Mouse (Mus musculus): ENCODE results near the gene Ccnyl1. TPM values are rescaled to one million over a fixed set of nuclear protein-coding genes. Genes with fewer than 3 reads are reported as not detected.

Ccnyl1 gene
- polyA plus RNA-seq, 1 experiment from 2014 or later, result 4.4 TPM

GRCm38 (mm10) chr1:64753109-64753508, 62.9 kb downstream of the Ccnyl1 start:
- Histone ChIP-seq H3K4me2 (ENCODE audit: low read length) (no peak overlapping the region), H3K9ac (replicated peaks; ENCODE audit: low read depth, low read length) (no peak overlapping the region), H3K27me3 (replicated peaks; ENCODE audit: control insufficient read depth, insufficient read depth, low read length) (0 out of 2 replicates have a peak, but pooled peaks cover 2% of the 10 kb centered on the region), H3K36me3 (ENCODE audit: control insufficient read depth, insufficient read depth) (no peaks in the 10 kb centered on the region), H3K4me3 (replicated peaks; ENCODE audit: low read length) (no peak overlapping the region), H3K4me1 (replicated peaks; ENCODE audit: control insufficient read depth, insufficient read depth, low read length) (no peaks in the 10 kb centered on the region), H3K9me3 (ENCODE audit: control insufficient read depth, low read length) (no peaks in the 10 kb centered on the region), H3K27ac (ENCODE audit: low read length) (no peak overlapping the region)
- 89% methylated on average over 8 of the region's 8 CpGs for WGBS
- ATAC-seq, result no peak

DNA sequence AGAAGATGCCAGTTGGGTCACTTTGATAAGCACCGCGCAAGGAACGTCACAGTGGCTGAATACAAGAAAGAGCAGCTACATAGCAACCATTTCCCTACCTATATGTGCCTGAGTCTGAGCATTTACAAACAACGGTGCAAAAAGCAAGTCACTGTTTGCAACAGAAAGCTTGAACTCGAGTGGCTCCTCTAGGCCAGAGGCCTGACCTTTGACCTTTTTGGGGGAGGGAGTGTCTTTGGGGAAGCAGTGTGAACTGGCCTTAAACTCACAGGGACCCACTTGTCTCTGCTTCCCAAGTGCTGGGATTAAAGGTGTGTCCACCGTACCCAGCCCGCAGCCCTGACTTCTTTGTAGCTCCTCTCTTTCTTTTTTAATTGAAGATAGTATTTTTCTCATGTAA, 63.4 kb downstream of the Ccnyl1 start:
- no peak overlapping the region for H3K4me2 ChIP-seq (ENCODE audit: low read length)
- 77% methylated on average over 7 of the region's 7 CpGs for WGBS
- H3K4me3 ChIP-seq (replicated peaks; ENCODE audit: low read length), result no peak overlapping the region
- no peak overlapping the region for H3K9ac ChIP-seq (replicated peaks; ENCODE audit: low read depth, low read length)
- 0 out of 2 replicates have a peak, but pooled peaks cover 2% of the 10 kb centered on the region for H3K27me3 ChIP-seq (replicated peaks; ENCODE audit: control insufficient read depth, insufficient read depth, low read length)
- no peak for ATAC-seq
- no peaks in the 10 kb centered on the region for H3K4me1 ChIP-seq (replicated peaks; ENCODE audit: control insufficient read depth, insufficient read depth, low read length)
- no peaks in the 10 kb centered on the region for H3K36me3 ChIP-seq (ENCODE audit: control insufficient read depth, insufficient read depth)
- H3K27ac ChIP-seq (ENCODE audit: low read length), result no peak overlapping the region
- no peaks in the 10 kb centered on the region for H3K9me3 ChIP-seq (ENCODE audit: control insufficient read depth, low read length)

- H3K4me3 ChIP-seq (replicated peaks; ENCODE audit: low read length), result no peak overlapping the region
- H3K9ac ChIP-seq (replicated peaks; ENCODE audit: low read depth, low read length), result no peak overlapping the region
- H3K27ac ChIP-seq (ENCODE audit: low read length), result no peak overlapping the region
- no peaks in the 10 kb centered on the region for H3K4me1 ChIP-seq (replicated peaks; ENCODE audit: control insufficient read depth, insufficient read depth, low read length)
- H3K27me3 ChIP-seq (replicated peaks; ENCODE audit: control insufficient read depth, insufficient read depth, low read length), result 0 out of 2 replicates have a peak, but pooled peaks cover 2% of the 10 kb centered on the region
- H3K9me3 ChIP-seq (ENCODE audit: control insufficient read depth, low read length), result no peaks in the 10 kb centered on the region
- WGBS, result 94% methylated on average over 5 of the region's 5 CpGs
- ATAC-seq, result no peak
- no peaks in the 10 kb centered on the region for H3K36me3 ChIP-seq (ENCODE audit: control insufficient read depth, insufficient read depth)
- no peak overlapping the region for H3K4me2 ChIP-seq (ENCODE audit: low read length)
Measured at GRCm38 (mm10) chr1:64754658-64755057, 64.4 kb downstream of the Ccnyl1 start.

DNA sequence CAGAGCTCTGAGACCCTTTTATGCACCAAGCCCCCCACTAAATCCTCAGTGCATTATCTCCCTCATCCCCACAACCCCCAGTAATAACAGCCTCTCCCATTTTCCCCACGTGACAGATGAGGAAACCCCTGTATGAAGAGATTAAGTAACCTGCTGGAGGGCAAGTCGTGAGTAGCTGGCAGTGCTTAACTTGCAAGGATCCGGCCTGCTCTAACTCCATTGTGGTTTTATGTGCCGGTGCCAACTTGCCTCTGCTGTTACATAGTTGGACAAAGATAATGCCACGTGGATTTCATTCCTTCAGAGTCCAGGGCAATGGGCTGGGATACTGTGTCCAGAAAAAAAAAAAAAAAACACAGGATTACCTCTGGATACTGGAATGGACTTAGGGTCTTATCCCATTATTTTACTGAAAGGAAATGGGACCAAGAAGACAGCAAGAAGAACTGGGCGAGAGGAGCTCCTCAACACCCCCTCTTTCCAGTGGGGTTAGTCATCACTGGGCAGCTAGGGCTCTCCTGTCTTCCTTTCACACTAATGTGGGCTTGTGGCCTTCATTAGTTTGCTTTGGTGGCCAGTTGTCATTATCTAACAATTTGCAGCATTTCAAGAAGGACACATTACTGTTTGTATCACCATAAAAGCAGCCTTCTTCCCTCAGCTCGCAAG, 65.8 kb downstream of the Ccnyl1 start:
- Histone ChIP-seq H3K4me1 (replicated peaks; ENCODE audit: control insufficient read depth, insufficient read depth, low read length) (no peaks in the 10 kb centered on the region), H3K9ac (replicated peaks; ENCODE audit: low read depth, low read length) (no peak overlapping the region), H3K4me2 (ENCODE audit: low read length) (no peak overlapping the region), H3K27me3 (replicated peaks; ENCODE audit: control insufficient read depth, insufficient read depth, low read length) (0 out of 2 replicates have a peak, but pooled peaks cover 2% of the 10 kb centered on the region), H3K27ac (ENCODE audit: low read length) (no peak overlapping the region), H3K9me3 (ENCODE audit: control insufficient read depth, low read length) (no peaks in the 10 kb centered on the region), H3K36me3 (ENCODE audit: control insufficient read depth, insufficient read depth) (no peaks in the 10 kb centered on the region), H3K4me3 (replicated peaks; ENCODE audit: low read length) (no peak overlapping the region)
- no peak for ATAC-seq
- 53% methylated on average over 7 of the region's 7 CpGs for WGBS

DNA sequence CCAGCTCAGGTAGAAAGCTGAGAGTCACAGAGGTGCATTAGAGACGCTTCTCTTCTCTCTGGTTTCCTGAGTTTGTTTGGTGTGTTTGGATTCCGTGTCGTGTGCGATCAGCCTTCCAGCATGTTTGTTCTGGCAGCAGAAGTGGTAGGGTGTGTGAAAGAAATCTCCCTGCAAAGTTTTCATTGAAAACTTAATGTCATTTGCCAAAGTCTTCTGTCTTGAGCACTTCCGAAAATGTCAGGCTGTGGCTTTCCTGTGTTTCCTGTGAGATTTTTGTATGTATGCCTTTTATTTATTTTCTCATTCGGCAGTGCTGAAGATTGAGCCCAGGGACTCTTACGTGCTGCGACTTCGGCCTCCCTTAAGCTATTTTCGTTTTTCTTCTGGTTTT, 66.4 kb downstream of the Ccnyl1 start:
- Histone ChIP-seq H3K9ac (replicated peaks; ENCODE audit: low read depth, low read length) (no peak overlapping the region), H3K4me1 (replicated peaks; ENCODE audit: control insufficient read depth, insufficient read depth, low read length) (no peaks in the 10 kb centered on the region), H3K27ac (ENCODE audit: low read length) (no peak overlapping the region), H3K4me3 (replicated peaks; ENCODE audit: low read length) (no peak overlapping the region), H3K9me3 (ENCODE audit: control insufficient read depth, low read length) (no peaks in the 10 kb centered on the region), H3K27me3 (replicated peaks; ENCODE audit: control insufficient read depth, insufficient read depth, low read length) (0 out of 2 replicates have a peak, but pooled peaks cover 2% of the 10 kb centered on the region), H3K4me2 (ENCODE audit: low read length) (no peak overlapping the region), H3K36me3 (ENCODE audit: control insufficient read depth, insufficient read depth) (no peaks in the 10 kb centered on the region)
- ATAC-seq, result no peak
- WGBS, result 84% methylated on average over 10 of the region's 10 CpGs

- H3K36me3 ChIP-seq (ENCODE audit: control insufficient read depth, insufficient read depth), result no peaks in the 10 kb centered on the region
- H3K4me2 ChIP-seq (ENCODE audit: low read length), result no peak overlapping the region
- H3K27me3 ChIP-seq (replicated peaks; ENCODE audit: control insufficient read depth, insufficient read depth, low read length), result 0 out of 2 replicates have a peak, but pooled peaks cover 2% of the 10 kb centered on the region
- no peaks in the 10 kb centered on the region for H3K4me1 ChIP-seq (replicated peaks; ENCODE audit: control insufficient read depth, insufficient read depth, low read length)
- no peak for ATAC-seq
- 25% methylated on average over 2 of the region's 2 CpGs for WGBS
- H3K4me3 ChIP-seq (replicated peaks; ENCODE audit: low read length), result no peak overlapping the region
- no peak overlapping the region for H3K9ac ChIP-seq (replicated peaks; ENCODE audit: low read depth, low read length)
- H3K9me3 ChIP-seq (ENCODE audit: control insufficient read depth, low read length), result no peaks in the 10 kb centered on the region
- H3K27ac ChIP-seq (ENCODE audit: low read length), result no peak overlapping the region
Measured at GRCm38 (mm10) chr1:64757254-64757653, 67.0 kb downstream of the Ccnyl1 start.

DNA sequence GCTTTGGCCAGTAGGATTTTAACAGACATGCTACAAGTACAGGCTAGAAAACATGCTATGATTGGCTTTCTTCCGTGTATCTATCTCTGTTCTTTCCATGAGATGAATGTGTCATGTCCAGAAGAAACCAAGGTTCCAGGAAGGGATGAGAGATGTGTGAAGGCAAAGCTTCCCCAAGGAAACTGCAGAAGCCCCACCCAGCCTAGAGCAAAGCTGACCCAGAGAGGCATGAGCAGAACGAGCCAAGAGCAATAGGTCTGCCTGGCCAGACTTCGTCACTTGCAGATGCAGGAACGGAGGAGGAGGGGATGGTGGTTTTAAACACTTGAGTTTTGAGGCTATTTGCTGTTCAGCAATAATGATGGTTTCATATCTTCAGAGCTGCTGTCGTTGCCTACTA, 67.5 kb downstream of the Ccnyl1 start:
- Histone ChIP-seq H3K4me1 (replicated peaks; ENCODE audit: control insufficient read depth, insufficient read depth, low read length) (no peaks in the 10 kb centered on the region), H3K27ac (ENCODE audit: low read length) (no peak overlapping the region), H3K9ac (replicated peaks; ENCODE audit: low read depth, low read length) (no peak overlapping the region), H3K36me3 (ENCODE audit: control insufficient read depth, insufficient read depth) (no peaks in the 10 kb centered on the region), H3K27me3 (replicated peaks; ENCODE audit: control insufficient read depth, insufficient read depth, low read length) (0 out of 2 replicates have a peak, but pooled peaks cover 2% of the 10 kb centered on the region), H3K4me2 (ENCODE audit: low read length) (no peak overlapping the region), H3K9me3 (ENCODE audit: control insufficient read depth, low read length) (no peaks in the 10 kb centered on the region), H3K4me3 (replicated peaks; ENCODE audit: low read length) (no peak overlapping the region)
- WGBS, result 87% methylated on average over 5 of the region's 5 CpGs
- no peak for ATAC-seq

- Histone ChIP-seq H3K27ac (ENCODE audit: low read length) (no peak overlapping the region), H3K4me2 (ENCODE audit: low read length) (no peak overlapping the region), H3K9me3 (ENCODE audit: control insufficient read depth, low read length) (no peaks in the 10 kb centered on the region), H3K36me3 (ENCODE audit: control insufficient read depth, insufficient read depth) (no peaks in the 10 kb centered on the region), H3K27me3 (replicated peaks; ENCODE audit: control insufficient read depth, insufficient read depth, low read length) (0 out of 2 replicates have a peak, but pooled peaks cover 2% of the 10 kb centered on the region), H3K4me1 (replicated peaks; ENCODE audit: control insufficient read depth, insufficient read depth, low read length) (no peaks in the 10 kb centered on the region), H3K4me3 (replicated peaks; ENCODE audit: low read length) (no peak overlapping the region), H3K9ac (replicated peaks; ENCODE audit: low read depth, low read length) (no peak overlapping the region)
- no peak for ATAC-seq
- WGBS, result 83% methylated on average over 4 of the region's 4 CpGs
Measured at GRCm38 (mm10) chr1:64761646-64762045, 71.4 kb downstream of the Ccnyl1 start.

DNA sequence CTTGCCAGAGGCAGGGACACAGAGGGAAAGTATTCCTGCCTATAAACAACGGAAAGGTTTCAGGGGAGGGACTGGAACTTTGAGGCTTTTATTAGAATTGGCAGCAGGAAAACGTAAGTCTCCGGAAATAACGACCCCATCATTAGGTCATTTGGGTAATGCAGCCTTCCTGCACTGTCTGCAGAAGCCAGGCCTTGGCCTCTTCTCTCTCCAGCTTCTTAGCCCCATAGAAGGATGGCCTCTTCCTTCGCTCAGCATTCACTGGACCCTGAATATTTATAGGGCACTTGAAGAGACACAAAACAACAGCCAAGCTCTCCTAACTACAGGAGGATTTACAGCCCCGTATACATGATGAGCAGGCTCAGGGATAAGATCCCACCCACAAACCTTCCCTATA, 79.9 kb downstream of the Ccnyl1 start:
- H3K27ac ChIP-seq (ENCODE audit: low read length), result no peak overlapping the region
- no peak overlapping the region for H3K9ac ChIP-seq (replicated peaks; ENCODE audit: low read depth, low read length)
- H3K36me3 ChIP-seq (ENCODE audit: control insufficient read depth, insufficient read depth), result no peaks in the 10 kb centered on the region
- no peaks in the 10 kb centered on the region for H3K4me1 ChIP-seq (replicated peaks; ENCODE audit: control insufficient read depth, insufficient read depth, low read length)
- ATAC-seq, result no peak
- H3K4me2 ChIP-seq (ENCODE audit: low read length), result no peak overlapping the region
- no peak overlapping the region for H3K4me3 ChIP-seq (replicated peaks; ENCODE audit: low read length)
- 34% methylated on average over 6 of the region's 6 CpGs for WGBS
- H3K27me3 ChIP-seq (replicated peaks; ENCODE audit: control insufficient read depth, insufficient read depth, low read length), result peaks cover 2% of the 10 kb centered on the region; the same call in 1 of the 2 replicates
- H3K9me3 ChIP-seq (ENCODE audit: control insufficient read depth, low read length), result no peaks in the 10 kb centered on the region

All from forebrain, embryonic 16.5 days (tissue).